Mouse (Mus musculus): Measurements from ENCODE around the gene Tlr3. TPM values are rescaled to one million over a fixed set of nuclear protein-coding genes. Genes with fewer than 3 reads are reported as not detected.

The Tlr3 gene
- total RNA-seq, 2 experiments from 2014 or later = 4.8 to 7.2 TPM

DNA sequence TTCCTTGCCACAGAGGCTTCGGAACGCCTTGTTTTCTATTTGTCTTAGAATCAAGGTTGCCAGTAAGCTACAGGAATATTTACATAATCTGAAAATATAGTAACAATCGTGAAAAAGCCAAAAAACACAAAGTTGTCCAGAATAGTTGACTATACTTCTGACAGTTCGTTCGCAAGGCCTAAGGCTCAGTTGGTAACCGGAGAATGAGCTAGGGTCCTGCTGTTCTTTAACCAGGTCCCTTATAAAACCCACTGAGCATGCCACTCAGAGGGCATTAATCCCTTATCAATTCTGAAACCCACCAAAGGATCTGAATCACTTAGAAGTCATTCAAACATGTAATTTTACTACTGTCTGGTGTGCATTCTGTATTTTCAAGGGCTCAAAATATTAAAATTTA, 55.1 kb downstream of the Tlr3 start:
- no peak for DNase-seq

Other genes starting within 250 kb of the Tlr3 start
- gene F11, start 149.0 kb downstream of the Tlr3 start, total RNA-seq (2021) = under 1 TPM in 1 of 2 experiments, not detected in 1; 0.20 TPM
- gene Klkb1, start 116.2 kb downstream of the Tlr3 start, total RNA-seq (2021) = under 1 TPM in 1 of 2 experiments, not detected in 1; 0.07 TPM
- not detected for gene Gm45753, start 102.6 kb downstream of the Tlr3 start, total RNA-seq (2021)
- gene Cyp4v3, start 77.9 kb downstream of the Tlr3 start, total RNA-seq (2021) = 10 to 100 TPM; 16.9 to 22.2 TPM
- 1 to 10 TPM; 8.2 to 9.7 TPM for gene Fam149a, start 28.8 kb downstream of the Tlr3 start, total RNA-seq (2021)
- gene Sorbs2, start 96.7 kb upstream of the Tlr3 start, total RNA-seq (2021) = 100 to 1,000 TPM; 117 to 150 TPM